Mouse (Mus musculus): Measurements from ENCODE around the gene Usp31. TPM values are rescaled to one million over a fixed set of nuclear protein-coding genes. Genes with fewer than 3 reads are reported as not detected.

Gene Usp31
- 0.73 and 0.98 TPM in 2 replicates for polyA plus RNA-seq (2012; rRNA removed)

DNA sequence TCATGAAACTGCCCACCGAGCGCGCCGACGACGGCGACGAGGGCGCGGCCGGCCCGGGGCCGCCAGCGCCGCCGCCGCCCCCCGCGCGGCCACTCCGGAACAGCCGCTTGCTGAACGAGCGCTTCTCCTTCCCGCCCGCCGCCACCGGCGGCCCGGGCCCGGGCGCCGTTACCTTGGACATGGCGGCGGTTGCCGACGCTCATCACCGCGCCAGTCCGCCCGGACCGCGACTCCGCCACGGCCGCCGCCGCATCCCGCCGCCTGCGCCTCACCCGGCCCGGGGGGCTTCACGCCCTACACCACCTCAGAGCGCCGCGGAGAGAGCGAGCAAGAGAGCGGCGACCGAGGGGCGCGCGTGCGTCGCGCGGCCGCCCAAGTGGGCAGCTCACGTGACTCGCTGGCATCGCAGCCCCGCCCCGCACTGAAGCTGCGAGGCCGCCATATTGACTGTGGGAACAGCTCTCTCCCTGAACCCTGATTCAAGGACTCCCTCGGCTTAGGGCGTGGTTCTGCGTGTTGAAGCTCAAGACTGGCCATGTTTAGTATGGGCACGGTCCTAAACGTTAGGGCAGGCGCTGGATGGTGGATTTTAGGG is at the start of gene Usp31:
TSS of gene Usp31 (minus strand) at position 181 of the 595 bp plus-strand sequence.

DNA sequence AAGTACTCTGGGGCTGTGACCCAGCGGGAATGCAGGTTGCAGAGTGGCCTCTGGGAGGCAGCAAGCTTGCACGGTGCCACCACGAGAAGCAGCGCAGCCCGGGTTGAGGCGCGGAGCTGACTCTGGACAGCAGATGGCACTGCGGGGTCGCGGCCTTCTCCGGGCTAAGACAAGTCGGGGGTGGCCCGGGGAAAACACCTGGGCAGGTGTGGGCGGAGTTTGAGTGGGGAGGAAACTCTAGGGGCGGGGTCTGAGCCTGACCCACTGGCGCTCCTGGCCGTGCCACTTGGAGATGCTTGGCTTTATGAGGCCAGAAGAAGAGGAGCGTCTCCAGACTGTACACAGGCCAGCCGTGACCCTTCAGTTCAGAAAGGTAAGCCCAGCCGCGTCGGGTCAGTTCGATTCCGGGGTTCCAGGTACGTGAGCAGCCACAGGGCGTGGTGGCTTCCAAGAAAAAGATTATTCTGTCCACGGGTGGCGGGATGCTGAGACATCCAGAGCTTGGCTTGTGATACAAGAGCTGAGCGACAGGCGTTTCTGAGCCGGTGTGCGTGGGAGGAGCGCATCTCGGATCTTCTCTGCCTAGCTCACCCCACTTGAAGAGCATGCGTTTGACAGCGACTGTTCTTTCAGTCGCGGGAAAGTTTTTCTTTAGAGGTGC is 27.2 kb upstream of the Usp31 start, which contains the start of gene Scnn1g:
TSS of gene Scnn1g (plus strand) at position 309 of the 661 bp plus-strand sequence.

Other genes starting within 250 kb of the Usp31 start
- 0.91 and 1.2 TPM in 2 replicates for gene Scnn1g, start 27.2 kb upstream of the Usp31 start, polyA plus RNA-seq (2012; rRNA removed)
- 7.5 and 8.7 TPM in 2 replicates for gene Scnn1b, start 157.8 kb upstream of the Usp31 start, polyA plus RNA-seq (2012; rRNA removed)